In the genomic region with DNA sequence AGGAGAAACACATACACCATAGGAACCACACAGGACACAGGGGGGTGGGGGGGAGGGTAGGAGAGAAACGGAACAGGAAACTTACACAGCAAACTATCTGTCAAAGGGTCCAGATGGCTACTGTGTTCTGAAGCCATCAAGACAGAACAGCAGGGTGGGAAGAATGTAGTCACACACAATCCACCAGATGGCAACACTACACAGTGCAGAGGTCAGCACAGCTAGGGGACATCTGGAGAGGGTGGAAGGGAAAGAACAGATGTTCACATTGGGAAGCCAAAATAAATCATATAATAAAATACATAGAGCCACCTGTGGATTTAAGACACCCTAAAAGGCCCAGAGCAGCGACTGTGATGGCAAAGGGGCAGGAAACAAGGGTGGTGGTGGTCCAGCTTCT, we compare ENCODE assay signal across 8 mouse cellular contexts. TPM values are rescaled to one million over a fixed set of nuclear protein-coding genes. Genes with fewer than 3 reads are reported as not detected.
DNase-seq lines count a peak whose midpoint lies in the region; ATAC-seq and TF ChIP-seq lines count a peak whose summit lies in the region.

No protein-coding gene starts in this region.

- DNase-seq in kidney, postnatal 25 days = no peak
- DNase-seq in brain, embryonic 14.5 days (ENCODE audit: low read depth) = peak; percentile 31
- no peak for DNase-seq in layer of hippocampus, postnatal 14 days (ENCODE audit: low spot score in 2 of 2)
- DNase-seq in left cerebral cortex, postnatal 10 days (ENCODE audit: extremely low spot score in 1 of 2, low spot score in 2 of 2) = no peak
- no peak for DNase-seq in left cerebral cortex, adult 18-20 months (ENCODE audit: low spot score in 2 of 2)

- 0 out of 2 replicates have a peak, but pooled peaks cover 2% of the 10 kb centered on the region for H3K4me1 ChIP-seq in kidney, embryonic 15.5 days
- no peaks in the 10 kb centered on the region for H3K4me1 ChIP-seq in intestine, embryonic 16.5 days (ENCODE audit: control insufficient read depth, insufficient read depth, low read length)

- H3K9me3 ChIP-seq in kidney, embryonic 15.5 days (replicated peaks) = no peaks in the 10 kb centered on the region
- no peaks in the 10 kb centered on the region for H3K9me3 ChIP-seq in intestine, embryonic 16.5 days (ENCODE audit: control insufficient read depth, low read length)

- H3K27me3 ChIP-seq in kidney, embryonic 15.5 days = no peaks in the 10 kb centered on the region
- H3K27me3 ChIP-seq in intestine, embryonic 16.5 days (replicated peaks; ENCODE audit: control insufficient read depth, insufficient read depth, low read length) = no peaks in the 10 kb centered on the region

- no peak overlapping the region for H3K9ac ChIP-seq in kidney, embryonic 15.5 days
- H3K9ac ChIP-seq in intestine, embryonic 16.5 days (ENCODE audit: low read depth, low read length) = no peak overlapping the region

- 57% methylated on average over 2 of the region's 2 CpGs for WGBS in kidney, embryonic 15.5 days
- WGBS in intestine, embryonic 16.5 days = 40% methylated on average over 2 of the region's 2 CpGs

- no peak overlapping the region for H3K27ac ChIP-seq in kidney, embryonic 15.5 days
- no peak overlapping the region for H3K27ac ChIP-seq in intestine, embryonic 16.5 days (ENCODE audit: low read length)

- no peak overlapping the region for H3K4me2 ChIP-seq in kidney, embryonic 15.5 days
- H3K4me2 ChIP-seq in intestine, embryonic 16.5 days (ENCODE audit: low read depth, low read length) = no peak overlapping the region

- intact Hi-C loops in left cerebral cortex, postnatal 10 days (cut with DNase I) = no loop called here

- H3K36me3 ChIP-seq in kidney, embryonic 15.5 days = 0 out of 2 replicates have a peak, but pooled peaks cover 3% of the 10 kb centered on the region
- no peaks in the 10 kb centered on the region; the same call in 1 of the 2 replicates for H3K36me3 ChIP-seq in intestine, embryonic 16.5 days (ENCODE audit: control insufficient read depth, insufficient read depth, low read length)

- no peak for TF ChIP-seq CTCF in brain, embryonic 14.5 days (IDR thresholded peaks at IDR 0.05; ENCODE audit: borderline replicate concordance, extremely low read depth, insufficient read depth, insufficient read length)

- no peak for TF ChIP-seq POLR2A in brain, embryonic 14.5 days (IDR thresholded peaks at IDR 0.05; ENCODE audit: borderline replicate concordance, extremely low read depth, insufficient read depth, insufficient read length, poor library complexity, severe bottlenecking)

- H3K4me3 ChIP-seq in kidney, embryonic 15.5 days (replicated peaks) = no peak overlapping the region
- H3K4me3 ChIP-seq in intestine, embryonic 16.5 days (ENCODE audit: low read length) = no peak overlapping the region

- peak; percentile 78; the same call in 1 of the 2 replicates for ATAC-seq in kidney, embryonic 15.5 days (replicated peaks; ENCODE audit: low FRiP score)
- peak; percentile 77 for ATAC-seq in intestine, embryonic 16.5 days
- ATAC-seq in megakaryocyte progenitor cell, adult 5-6 weeks (replicated peaks; ENCODE audit: poor library complexity) = peak; percentile 66

RNA-seq across cellular contexts. Expression of a gene that starts 43.6 kb away (rescaled TPM):
- 26.1 and 27.1 TPM in 2 replicates for polyA plus RNA-seq in kidney, embryonic 15.5 days (2015; fragmentation: Nextera tagmentation; extraction: Ambion mirVana)
- polyA plus RNA-seq in brain, embryonic 14.5 days (2012; rRNA removed) = 26.5 and 36.3 TPM in 2 replicates
- 11.9 TPM in 2 replicates for polyA plus RNA-seq in intestine, embryonic 16.5 days (2015; fragmentation: Nextera tagmentation; extraction: Ambion mirVana)
- total RNA-seq in megakaryocyte progenitor cell, adult 5-6 weeks (2015) = 3.4 and 3.9 TPM in 2 replicates
- 2.4 TPM in 2 replicates for total RNA-seq in megakaryocyte progenitor cell, adult 5-6 weeks (2017)
- total RNA-seq in layer of hippocampus, postnatal 14 days (2021) = 100 to 1,000 TPM; 141 to 146 TPM
- 100 to 1,000 TPM; 119 to 127 TPM for total RNA-seq in left cerebral cortex, postnatal 10 days (2021)
- total RNA-seq in left cerebral cortex, adult 18-20 months (2021) = 100 to 1,000 TPM; 216 to 221 TPM

RNA-seq across cellular contexts. Expression of a gene that starts 52.2 kb away (rescaled TPM):
- polyA plus RNA-seq in kidney, embryonic 15.5 days (2015; fragmentation: Nextera tagmentation; extraction: Ambion mirVana) = 17.1 and 17.6 TPM in 2 replicates
- polyA plus RNA-seq in brain, embryonic 14.5 days (2012; rRNA removed) = 8.5 and 9.3 TPM in 2 replicates
- 12.8 and 13.4 TPM in 2 replicates for polyA plus RNA-seq in intestine, embryonic 16.5 days (2015; fragmentation: Nextera tagmentation; extraction: Ambion mirVana)
- total RNA-seq in megakaryocyte progenitor cell, adult 5-6 weeks (2015) = 42.8 and 49.3 TPM in 2 replicates
- 41.9 and 52.3 TPM in 2 replicates for total RNA-seq in megakaryocyte progenitor cell, adult 5-6 weeks (2017)
- total RNA-seq in layer of hippocampus, postnatal 14 days (2021) = 10 to 100 TPM in 1 of 2 experiments, 1 to 10 TPM in 1; 9.7 to 10.2 TPM
- total RNA-seq in left cerebral cortex, postnatal 10 days (2021) = 10 to 100 TPM in 1 of 2 experiments, 1 to 10 TPM in 1; 9.9 to 10.1 TPM
- total RNA-seq in left cerebral cortex, adult 18-20 months (2021) = 10 to 100 TPM; 26.6 to 33.5 TPM

Comparison
In these comparisons a context has a peak if more than half of its experiments do, and no peak if none do; other contexts are left out.
1. RNA of a gene that starts 43.6 kb away (total RNA-seq): 216 to 221 TPM in left cerebral cortex, adult 18-20 months, 141 to 146 TPM in layer of hippocampus, postnatal 14 days and 119 to 127 TPM in left cerebral cortex, postnatal 10 days; 2.4 to 3.9 TPM in megakaryocyte progenitor cell, adult 5-6 weeks; every median in the first group is over 10 times any median in the second.
2. Peak in every context shown above with its lines, with median percentiles within 50 percentile points of each other: ATAC-seq.